Mouse (Mus musculus): ENCODE measurements around the gene Tff2.
A peak's percentile ranks its signal among the peaks of the same experiment; 100 is the strongest.

Tff2 gene

DNA sequence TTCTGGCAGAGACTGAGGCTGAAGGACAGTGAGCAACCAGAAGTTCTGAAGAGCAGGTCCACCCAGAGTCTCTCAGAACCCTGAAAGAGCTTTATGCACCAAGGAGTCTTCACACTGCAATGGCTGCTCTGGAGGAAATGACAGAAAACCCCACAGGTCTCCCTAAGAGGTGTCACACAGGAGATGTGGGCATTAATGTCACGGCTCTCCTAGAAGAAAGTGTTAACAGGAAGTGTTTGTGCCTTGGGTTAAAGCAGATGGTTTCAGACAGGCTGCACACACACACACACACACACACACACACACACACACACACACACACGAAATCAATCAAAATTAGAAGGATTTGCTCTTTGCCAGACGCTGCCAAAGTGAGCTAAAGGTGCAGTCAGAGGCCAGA is 7.8 kb downstream of the Tff2 start:
- no peak for DNase-seq (ENCODE audit: low read depth, low spot score)

DNA sequence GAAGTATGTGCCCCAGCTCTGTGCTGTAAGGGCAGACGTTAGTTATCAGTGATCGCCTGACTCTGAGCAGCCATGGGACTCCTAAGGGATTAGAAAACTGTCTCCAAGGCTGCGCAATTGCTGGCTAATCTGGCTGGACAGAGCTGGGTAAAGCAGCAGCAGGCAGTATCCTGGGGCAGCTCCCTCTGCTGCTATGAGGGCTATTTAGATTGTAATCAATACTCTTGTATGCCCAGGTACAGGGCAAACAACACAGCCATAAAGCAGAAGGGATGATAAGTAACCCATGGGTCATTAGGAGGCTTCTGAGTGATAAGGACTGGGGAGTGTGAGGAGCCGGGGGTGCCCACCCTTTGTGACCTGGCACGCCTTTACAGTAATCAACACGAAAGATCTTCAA is 9.2 kb downstream of the Tff2 start:
- DNase-seq (ENCODE audit: low read depth, low spot score): no peak

DNA sequence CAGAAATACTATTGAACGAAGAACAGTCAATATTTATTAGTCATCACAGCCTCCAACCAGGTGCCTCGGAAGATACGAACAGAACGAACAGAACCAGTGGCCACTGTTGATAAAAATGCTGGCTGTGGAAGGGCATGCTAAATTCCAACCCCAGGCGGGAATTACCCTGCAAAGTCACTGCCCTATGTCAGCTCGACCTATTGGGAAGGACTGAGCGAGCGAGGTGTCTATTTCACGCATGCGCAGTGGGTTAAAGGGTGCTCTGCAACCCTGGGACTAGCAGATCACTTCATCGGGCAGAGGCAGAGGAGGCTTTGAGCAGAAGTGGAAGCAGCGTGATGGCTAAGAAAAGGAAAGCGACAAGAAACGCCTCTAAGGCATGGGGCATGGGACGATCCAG is 10.3 kb downstream of the Tff2 start:
- no peak for DNase-seq (ENCODE audit: low read depth, low spot score)

DNA sequence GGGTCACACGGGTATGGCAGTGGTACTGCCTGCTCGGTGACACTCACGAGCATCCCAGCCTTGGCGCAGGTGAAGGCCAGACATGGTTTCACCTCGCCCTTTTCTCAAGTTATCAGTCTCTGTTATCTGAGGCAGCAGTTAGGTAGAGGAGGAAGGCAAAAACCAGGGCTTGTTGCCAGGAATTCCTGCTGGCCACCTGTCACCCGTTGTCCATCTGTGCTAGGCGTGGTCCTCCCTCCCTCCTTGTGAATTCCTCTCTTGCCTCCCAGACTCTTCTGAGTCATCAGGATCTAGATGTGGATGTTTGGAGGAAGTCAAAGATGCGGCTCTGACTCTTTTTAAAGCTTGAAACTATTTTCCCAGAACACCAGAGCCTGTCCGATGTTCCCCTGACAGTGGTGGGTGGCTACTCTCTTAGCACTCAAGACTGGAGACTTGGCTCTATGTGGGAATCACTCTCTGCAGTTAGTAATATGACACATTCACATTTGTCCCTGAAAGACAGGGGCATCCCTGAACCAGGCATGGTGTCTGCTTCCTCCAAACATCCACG is 12.7 kb downstream of the Tff2 start:
- no peak for DNase-seq (ENCODE audit: low read depth, low spot score)

DNA sequence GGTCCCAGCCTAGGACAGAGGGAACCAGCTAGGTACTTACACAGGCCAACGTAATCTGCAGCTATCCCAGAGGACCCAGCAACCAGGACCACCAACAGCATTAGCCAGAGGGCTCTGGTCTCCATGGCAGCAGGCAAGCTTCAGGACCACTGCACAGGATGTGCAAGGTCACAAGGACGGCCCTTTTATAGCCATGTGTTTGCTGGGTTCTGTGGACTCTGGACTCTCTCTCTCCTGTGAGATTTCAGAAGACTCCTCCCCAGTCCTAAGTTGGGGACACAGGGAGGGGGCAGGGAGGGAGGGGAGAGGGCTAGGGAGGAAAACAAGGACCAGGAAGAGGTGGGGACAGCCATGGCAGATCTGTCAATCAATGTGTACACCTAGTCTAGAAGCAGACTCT is 14.6 kb downstream of the Tff2 start, which contains the start of gene Tff3:
Gene Tff3 (minus strand): TSS at position 195 of the 400 bp plus-strand sequence.
- DNase-seq (ENCODE audit: low read depth, low spot score): no peak

DNA sequence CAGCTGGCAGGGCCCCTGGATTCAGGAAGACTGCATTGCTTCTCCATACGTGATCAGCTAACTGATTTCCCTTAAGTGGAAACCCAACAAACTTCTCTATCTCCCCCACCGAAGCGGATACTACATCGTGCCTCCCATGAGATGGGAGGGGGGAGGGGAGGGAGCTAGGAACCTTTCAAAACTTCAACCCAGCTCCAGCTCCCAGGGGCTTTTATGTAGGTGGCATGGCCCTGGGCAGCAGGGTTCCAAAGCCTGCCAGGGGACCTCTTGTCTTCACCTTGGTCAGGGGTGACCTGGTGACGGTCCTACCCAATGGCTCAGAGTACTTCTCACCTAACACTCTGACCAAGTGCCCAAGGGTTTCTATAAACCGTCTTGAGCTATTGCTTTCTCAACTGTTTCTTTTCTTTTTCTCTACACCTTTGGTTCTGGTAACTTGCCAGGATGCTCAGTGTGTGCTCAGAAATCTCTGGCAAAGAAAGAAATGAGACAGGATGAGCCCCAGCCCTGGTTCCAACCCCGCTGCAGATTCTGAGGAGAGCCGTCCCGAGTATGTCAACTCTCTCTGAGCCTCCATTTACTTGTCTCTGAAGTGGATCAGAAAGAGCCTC is 15.3 kb downstream of the Tff2 start:
- no peak for DNase-seq (ENCODE audit: low read depth, low spot score)

DNA sequence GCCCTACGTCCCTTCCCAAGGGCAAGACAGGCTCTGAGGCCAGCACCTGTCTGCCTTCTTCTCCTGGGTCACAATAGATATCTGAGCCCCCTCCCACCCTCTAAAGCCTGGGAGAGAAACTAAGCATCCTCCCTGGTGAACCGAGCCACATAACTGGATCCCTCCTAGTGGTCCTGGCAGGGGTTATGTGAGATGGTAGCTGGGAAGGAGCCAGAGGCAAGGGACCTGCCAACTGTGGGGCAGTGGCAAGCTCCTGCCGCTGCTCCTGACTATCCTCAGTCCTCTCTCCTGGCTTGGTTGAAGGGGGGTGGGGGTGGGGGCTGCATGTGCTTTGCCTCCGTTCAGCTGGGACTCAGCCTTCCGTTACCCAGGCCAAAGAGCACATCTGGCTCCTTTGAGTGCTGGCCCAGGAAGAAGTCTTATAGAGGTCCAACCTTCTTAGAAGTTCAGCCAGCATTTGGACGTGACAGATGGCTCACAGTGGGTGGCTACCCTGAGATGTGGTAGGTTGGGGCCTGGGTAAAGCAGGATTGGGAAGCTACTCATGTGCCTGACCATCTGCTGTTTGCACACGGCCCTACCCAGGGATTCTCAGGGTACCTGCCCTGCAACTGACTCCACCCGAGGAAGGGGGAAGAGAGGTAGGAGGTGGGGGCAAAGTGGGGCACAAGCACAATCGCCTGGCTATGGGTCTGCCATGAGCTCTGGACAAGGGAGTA is 18.4 kb downstream of the Tff2 start:
- DNase-seq (ENCODE audit: low read depth, low spot score): no peak

DNA sequence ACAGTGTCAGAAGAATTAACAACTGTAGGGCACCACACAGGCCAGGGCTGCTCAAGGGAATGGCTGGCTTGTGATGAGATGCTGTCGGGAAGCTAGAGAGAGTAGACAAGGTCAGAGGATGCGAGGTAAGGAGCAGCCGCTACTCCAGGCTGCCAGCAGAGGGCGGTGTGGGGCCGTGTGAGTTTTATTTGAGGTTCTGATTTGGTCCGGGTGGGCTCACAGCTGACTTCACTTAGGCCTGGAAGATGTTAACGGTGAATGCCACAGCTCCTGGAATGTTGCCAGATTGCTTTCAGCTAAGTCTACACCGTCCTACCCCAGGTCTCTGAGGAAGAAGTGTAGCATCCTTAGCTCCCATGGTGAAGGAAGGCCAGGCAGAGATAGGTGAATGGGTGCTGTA is 22.1 kb downstream of the Tff2 start:
- peak; percentile 40 for DNase-seq (ENCODE audit: low read depth, low spot score)

DNA sequence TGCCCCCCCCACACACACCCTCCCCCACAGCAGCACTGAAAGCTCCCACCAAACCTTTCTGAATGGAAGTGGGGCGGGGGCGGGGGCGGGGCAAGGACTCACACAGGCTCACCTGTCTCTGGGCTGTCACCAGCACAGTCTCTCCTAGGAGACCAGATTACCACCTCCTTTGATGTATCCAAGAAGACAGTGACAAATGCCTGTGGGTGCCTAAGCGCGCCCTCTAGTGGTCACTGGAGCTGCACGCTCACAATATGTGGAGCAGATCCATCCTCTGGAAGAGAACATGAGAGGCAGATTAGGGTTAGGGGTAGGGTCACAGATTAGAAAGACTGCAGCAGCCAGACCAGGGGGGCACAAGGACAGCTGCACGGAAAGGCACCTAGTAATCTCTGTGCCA is 24.7 kb downstream of the Tff2 start:
- DNase-seq (ENCODE audit: low read depth, low spot score): peak; percentile 70

DNA sequence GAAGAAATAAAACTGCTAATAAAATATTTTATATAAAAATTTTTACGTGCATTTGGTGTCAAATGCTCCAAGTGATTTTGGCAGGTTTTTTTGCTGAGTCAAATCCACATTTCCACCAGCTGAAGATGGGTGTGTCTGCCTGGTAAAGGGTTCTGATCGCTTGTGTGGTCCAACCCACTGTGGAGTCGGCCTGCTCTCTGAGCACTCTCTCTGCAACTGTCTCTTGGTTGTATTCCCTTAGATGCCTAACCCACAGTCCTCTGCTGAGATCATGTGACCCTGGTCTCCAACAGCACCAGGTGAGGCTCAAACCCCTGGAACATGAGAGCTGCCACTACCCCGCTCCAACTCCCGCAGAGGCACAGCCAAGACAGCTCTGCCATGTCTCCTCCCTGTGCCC is 26.1 kb downstream of the Tff2 start:
- DNase-seq (ENCODE audit: low read depth, low spot score): no peak

DNA sequence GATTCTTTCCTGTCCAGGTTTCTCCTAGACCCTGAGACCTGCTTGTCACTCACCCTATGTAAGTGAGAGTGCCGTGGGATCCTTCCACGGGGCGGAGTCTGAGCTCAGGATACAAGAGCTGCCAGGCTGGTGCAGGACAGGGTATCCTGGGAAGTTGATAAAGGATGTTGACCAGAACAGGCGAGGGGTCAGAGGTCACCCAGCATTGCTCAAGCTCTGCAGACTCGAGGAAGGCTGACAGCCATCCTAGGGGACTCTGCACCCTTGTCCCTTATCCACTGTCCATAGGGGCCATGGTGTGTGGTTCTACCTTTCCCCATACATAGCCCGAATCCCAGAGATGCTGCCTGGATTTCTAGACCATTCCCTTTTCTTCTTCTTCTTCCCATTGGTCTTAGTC is 28.0 kb downstream of the Tff2 start:
- DNase-seq (ENCODE audit: low read depth, low spot score): no peak

DNA sequence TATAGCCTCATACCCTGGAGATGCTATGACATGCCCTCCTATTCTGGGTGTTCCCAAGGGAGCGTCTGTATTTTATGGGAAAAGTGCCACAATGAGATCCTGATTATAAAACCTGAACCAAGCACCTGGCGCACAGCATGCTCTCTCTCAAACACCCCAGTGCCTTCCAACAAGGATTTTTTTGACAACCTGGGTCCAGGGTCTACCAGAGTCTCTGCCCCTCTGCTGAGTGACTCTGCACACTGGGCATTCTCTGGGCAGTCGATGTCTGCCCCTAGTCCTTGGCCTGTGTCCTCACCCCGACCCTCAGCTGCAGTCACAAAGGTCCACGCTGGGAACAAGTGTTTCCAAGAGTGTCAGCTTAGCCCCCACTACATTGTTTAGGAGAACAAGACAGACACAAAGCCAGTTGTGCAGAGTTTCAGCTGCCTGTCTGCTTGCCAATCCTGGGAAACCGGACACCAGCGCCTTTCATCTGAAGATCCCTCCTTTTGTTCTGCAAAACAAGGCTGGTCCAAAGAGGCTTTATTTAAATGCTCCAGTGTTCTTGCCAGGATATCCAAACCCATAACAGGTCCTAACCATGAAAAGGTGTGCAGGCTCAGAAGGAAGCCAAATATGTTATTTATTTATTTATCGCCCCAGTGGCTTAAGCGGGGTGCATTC is 30.8 kb downstream of the Tff2 start:
- no peak for DNase-seq (ENCODE audit: low read depth, low spot score)

DNA sequence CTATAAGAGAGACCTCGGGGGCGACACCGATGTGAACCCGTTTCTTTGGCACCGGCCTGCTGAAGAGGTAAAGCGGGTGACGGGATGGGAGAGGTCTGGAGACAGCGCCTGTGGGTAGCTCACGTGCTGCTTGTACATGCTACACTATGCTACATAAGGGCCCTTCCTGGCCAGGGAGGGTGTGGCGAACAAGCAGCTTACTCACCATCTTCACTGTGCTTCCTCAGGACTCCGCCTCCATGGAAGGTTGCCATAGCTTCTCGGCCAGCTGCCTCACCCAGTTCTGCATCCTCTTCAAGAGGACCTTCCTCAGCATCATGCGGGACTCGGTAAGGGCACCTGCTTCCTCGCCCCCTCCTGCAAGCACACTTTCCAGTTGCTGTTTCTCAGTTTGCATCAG is 35.7 kb downstream of the Tff2 start:
- no peak for DNase-seq (ENCODE audit: low read depth, low spot score)

DNA sequence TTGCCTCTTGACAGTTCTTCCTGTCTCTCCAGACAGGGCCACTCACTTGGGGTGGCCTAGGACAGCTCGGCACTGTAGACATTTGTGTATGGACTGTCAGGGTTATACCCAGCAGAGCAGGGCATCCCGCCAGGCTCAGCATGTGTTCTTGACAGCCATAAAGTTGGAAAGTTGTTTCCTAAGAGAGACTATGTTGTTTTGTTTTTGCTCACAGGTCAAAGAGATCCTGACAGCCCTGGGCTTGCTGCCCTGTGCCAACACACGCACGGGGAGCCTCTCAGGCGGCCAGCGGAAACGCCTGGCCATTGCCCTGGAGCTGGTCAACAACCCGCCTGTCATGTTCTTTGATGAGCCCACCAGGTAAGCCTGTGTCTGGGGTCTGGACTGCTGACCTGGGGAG is 40.3 kb downstream of the Tff2 start:
- DNase-seq (ENCODE audit: low read depth, low spot score): no peak

DNA sequence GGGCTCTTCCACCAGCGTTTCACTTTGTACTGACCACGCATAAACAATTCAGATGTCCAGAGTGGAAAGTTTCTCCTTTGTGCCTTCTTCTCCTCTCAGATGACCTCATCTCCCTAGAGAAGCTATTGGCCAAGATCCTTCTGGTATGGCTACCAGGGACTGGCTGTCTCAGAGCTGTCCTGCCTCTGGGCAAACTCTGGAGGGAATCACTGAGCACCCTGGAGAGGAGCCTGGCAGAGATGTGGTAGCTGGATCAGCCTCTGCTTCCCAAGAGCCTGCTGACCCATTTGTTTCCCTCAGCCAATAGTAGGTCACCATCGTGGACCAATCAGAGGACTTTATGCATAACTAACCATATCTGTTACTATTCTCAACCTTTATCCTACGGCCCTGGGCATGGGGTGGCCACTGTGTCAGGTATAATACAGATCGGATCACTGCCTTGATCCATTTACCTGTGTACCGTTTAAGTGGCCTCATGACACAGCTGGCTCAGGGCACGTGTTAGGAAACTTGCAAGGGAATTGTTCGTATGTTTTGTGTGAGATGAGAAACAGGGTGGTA is 41.0 kb downstream of the Tff2 start:
- DNase-seq (ENCODE audit: low read depth, low spot score): no peak

DNA sequence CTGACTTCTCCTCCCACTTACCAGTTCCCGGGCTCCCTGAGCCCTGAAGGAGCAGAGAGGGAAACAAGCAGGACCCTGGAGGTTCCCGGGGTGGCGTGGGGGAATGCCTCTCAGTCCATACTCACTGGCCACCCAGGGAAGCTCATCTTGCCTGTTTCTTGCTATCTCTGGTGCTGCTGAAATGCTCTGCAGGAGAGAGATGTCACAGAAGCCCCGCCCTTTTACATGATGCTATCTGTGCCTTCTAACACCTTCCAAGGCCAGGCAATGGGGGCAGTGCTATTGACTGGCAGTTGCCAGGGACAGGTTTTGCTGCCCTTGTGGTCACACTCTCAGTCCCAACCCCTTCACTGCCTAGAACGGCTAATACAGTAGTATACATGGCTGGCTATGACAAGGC is 45.3 kb downstream of the Tff2 start:
- DNase-seq (ENCODE audit: low read depth, low spot score): no peak

DNA sequence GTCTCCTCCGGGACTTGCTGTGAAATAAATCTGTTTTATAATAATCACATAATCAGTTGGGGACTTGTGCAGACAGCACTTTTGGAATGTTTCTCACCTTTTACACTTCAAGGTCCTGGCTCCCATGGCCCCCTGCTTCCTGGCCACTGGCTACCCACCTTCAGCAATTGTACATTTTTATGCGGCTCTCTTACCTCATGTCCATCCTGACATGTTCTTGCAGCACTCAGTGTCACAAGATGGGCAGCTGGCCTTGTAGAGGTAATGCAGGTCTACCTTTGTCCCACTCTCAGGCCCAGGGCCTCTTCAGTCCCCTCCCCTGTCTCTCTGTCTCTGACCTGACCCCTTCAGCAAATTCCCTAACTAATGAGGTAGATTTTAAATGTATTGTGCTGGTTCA is 47.2 kb downstream of the Tff2 start:
- DNase-seq (ENCODE audit: low read depth, low spot score): no peak

DNA sequence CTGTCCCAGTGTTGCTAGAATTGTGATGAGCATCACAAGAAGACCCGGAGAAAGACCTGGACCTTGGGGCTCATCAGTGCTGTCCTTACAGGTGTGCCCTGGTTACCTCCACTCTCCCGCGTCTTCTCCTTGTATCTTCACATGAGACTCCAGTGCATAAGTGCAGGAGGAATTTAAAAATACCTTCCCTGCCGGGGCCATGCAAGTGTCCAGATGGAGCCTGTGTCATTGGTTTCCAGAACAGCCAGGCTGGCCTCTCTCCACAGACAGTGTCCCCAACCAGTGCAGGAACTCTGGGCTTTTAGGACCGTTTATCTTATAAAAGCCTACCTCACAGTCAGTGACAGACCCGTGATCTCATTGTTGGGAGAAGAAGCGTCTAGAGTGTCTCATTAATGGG is 48.5 kb downstream of the Tff2 start:
- no peak for DNase-seq (ENCODE audit: low read depth, low spot score)

DNA sequence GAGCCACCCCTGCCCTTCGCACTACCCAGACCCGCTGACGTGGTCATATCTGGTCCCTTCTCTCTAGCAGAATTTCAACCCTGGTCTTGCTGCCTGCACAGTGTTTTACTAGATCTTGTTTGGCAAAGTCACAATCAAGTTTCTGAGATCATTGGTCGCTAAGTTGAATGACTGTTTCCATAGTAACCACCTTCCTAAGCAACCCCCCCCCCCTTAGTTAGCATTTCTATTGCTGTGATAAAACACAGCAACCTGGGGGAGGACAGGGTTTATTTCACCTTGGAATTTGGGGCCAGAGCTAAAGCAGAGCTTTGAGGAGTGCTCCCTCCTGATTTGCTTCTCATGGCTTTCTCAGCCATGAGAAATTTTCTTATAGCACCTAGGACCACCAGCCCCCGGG is 49.3 kb downstream of the Tff2 start:
- DNase-seq (ENCODE audit: low read depth, low spot score): no peak

All from c-Kit-negative CD71-positive TER-119-positive erythroid progenitor cells, embryonic 14.5 days (primary cell).